Mouse (Mus musculus) granulocyte monocyte progenitor cell, adult 5-6 weeks (primary cell): ENCODE data around the gene Itpr1. TPM values are rescaled to one million over a fixed set of nuclear protein-coding genes. Genes with fewer than 3 reads are reported as not detected.

Experiments
- ATAC-seq: replicated peaks from 2 replicates; pipeline ENCODE4 v1.8.0; 2016; ENCODE audit warnings: mild to moderate bottlenecking, moderate TSS enrichment, inconsistent platforms; ENCODE audit not compliant: poor library complexity, severe bottlenecking
- total RNA-seq, 2 experiments: library from RNA; stranded (forward) in 1 of 2; stranded (reverse) in 1 of 2; fragments of 200-712, 200-1000 nt in 1 of 2; fragments of >200 nt in 1 of 2; fragmentation: Nextera tagmentation in 1 of 2; gene quantifications; 2 replicates each; pipeline ENCODE4 v1.2.3; 2014 to 2017

Itpr1 gene
- total RNA-seq (2014; fragmentation: Nextera tagmentation) (55.2 and 56.4 TPM in 2 replicates), total RNA-seq (2017) (85.0 and 94.5 TPM in 2 replicates)

- ATAC-seq, result peak; percentile 84
These were observed at the start of gene Itpr1 for GRCm38 (mm10) chr6:108212881-108213295. Itpr1 (plus strand) TSS chr6:108213096.

DNA sequence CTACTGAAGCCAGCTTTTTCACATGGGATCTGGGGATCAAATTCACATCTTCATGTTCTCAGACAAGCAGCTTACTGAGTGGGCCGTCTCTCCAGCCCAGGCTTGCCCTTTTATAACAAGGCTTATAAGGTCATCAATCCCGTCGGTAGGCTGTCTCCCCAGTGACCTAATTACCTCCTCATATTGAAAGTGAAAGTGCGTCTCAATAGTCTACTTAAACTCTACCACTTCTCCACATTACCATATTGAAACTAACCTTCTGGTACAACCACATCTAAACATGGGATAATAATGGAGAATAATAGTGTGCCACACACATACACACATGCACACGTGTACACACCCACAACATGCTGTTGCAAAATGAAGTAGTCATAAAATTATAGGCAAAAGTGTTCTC, 48.0 kb upstream of the Itpr1 start:
- ATAC-seq, result peak; percentile 30; the same call in 1 of the 2 replicates

DNA sequence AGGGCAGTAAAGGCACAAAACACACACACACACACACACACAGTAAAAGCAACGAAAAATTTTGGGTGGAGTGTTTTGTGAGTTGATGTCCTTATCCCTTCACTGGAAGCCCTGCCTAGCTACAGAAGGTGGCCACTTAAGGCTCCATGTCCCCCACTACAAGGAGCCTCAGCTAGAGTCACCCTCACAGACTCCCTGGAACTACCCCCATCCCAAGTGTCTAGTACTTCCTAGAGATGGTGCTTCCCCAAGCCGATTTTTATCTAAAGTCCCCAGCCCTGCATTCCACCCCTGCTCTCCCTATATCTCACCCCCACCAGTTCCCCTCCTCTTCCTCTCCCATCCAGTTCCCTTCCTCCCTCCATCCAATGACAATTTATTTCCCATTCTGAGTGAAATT, 47.3 kb upstream of the Itpr1 start:
- ATAC-seq, result no peak

DNA sequence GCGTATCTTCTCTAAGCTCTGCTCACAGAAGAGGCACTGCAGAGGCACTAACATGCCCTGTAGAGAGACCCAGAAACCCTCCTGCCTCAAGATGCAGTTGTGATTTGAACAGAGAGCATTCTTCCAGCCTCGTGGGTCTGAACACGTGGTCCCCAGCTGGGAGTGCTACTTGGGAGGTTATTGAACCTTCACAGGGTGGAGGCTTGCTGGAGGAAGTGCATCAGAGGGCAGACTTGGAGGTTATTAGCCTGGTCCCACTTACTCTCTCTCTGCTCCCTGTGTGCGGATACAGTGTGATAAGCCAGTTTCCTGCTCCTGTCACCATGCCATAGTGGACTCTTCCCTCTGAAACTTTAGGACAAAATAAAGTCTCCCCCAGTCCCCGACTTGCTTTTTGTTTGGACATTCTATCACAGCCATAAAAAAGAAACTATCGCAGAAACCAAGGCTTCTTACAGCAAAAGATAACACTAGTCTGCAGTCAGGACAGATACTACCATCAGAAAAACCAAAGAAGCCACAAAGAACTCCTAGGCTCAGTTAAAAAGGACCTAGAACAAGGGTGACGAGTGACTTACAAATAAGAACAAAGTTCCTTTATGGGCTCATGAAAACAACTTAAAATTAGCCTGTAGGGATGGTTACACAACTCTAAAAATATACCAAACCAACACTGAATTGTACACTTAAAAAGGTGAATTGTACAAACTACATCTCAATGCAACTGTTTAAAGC, 44.8 kb upstream of the Itpr1 start:
- ATAC-seq, result no peak

DNA sequence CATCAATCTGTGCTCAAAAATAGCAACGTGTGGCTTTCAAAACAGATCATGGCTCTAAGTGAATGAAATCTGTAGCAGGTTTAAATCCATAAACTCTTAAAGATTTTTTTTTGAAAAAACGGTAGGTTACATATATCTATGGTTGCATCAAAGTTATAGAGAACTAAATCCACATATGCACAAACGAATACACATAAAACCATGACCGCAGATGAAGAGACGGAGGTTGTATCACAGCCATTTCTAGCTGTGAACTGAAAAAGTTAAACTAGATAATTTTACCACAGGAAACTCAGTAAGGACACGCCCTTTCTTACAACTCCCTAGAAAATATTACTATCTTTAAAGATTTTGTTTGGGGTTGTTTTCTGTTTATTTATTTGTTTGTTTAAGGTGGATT, 44.2 kb upstream of the Itpr1 start:
- no peak for ATAC-seq

- no peak for ATAC-seq
These were observed 43.4 kb upstream of the Itpr1 start for GRCm38 (mm10) chr6:108169466-108169865.

DNA sequence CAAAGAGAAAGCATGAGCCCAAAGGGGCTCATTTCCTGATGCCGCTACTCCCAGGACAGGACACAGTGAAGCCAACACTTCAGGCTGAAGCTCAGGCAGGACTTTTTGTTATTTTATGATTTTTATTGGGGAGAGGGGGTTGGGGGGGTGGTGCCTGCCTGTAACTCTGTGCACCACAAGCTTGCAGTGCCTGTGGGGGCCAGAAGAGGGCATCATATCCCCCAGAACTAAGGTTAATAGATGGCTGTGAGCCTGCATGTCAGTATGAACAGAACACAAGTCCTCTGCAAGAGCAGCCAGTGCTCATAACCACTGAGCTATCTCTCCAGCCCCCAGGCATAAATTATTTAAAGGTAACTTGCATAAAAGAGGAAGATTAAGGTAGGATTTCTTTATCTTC, 40.7 kb upstream of the Itpr1 start:
- ATAC-seq, result no peak

- no peak for ATAC-seq
These were observed 38.7 kb upstream of the Itpr1 start for GRCm38 (mm10) chr6:108174181-108174580.

GRCm38 (mm10) chr6:108179087-108179486, 33.8 kb upstream of the Itpr1 start:
- peak; percentile 62 for ATAC-seq

DNA sequence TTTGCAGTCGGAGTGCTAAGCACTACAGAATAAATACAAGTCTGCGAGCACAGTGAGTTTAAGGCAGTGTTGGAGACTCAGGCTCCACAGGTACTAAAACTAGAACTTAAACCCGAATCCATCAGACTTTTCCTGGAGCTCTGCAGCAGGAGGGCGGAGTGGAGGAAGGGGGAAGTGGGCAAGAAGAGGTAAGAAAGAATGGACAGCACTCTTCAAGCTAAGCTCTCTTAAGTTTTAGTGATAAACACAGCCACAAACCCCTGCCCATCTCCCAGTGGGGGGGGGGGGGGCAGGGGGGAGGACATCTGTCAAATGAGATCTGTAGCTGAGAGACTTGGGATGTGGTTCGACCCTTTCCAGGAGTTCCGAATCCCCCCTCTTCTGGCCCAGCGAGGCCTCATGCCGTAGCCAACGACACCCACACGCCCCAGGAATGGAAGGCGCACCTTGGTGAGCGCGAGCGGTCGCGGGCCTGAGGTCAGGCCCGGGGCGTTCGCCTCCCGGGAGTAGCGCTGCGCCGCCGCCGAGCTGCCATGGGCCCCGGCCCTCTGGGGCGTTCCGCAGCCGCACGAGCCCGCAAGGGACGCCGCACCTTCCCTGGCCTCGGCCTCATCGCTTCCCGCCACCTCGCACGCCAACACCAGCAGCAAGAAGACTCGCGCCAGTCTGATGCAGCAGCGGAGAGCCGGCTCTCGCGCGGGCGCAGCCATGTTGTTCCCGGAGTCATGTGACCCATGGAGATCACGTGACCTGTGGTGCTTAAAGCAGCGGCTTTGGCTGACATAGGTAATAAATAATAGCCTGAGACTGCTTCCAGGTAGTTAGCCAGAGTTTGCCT, 27.8 kb upstream of the Itpr1 start, which contains the start of gene Sumf1:
Sumf1 (minus strand) TSS at position 736 of the 838 bp plus-strand sequence.
- ATAC-seq, result peak; percentile 81

- ATAC-seq, result peak; percentile 12; the same call in 1 of the 2 replicates
These were observed 27.2 kb upstream of the Itpr1 start for GRCm38 (mm10) chr6:108185685-108186009.

DNA sequence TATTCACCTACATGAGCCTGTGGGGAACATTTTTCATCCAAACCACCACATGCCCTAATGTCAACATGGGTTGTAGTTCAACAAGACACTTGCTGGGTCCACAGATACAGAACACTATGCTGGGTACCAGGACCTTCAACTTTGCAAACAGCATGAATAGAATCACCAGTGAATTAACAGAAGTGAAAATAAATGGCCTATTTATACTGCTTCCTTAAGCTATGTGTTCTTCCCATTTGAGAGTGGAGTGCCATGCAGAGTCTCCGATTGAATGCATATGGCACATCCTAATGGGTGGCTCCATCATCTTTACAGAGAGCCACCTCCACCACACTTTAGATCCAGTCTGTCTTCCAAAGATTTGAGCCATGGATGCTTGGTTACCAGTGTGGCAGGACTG, 22.2 kb upstream of the Itpr1 start:
- ATAC-seq, result peak; percentile 52

DNA sequence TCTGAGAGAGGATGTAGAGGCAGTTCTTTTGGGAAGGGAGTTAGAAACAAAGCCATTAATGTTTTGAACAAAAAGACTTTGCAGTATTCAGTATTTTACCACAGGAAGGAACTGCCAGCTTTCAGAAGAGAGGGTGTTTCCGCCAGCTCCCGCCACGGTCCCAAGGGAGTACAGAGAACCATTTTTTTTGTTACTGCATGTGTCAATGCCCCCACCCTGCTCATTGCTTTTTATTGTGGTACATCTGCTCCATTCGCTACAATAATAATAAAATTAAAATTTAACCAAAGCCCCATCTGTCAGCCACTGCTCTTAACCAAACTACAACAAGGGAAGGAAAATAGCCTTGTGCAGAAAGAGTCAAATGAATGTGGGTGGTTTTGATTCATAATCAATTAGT, 20.3 kb upstream of the Itpr1 start:
- ATAC-seq, result no peak

DNA sequence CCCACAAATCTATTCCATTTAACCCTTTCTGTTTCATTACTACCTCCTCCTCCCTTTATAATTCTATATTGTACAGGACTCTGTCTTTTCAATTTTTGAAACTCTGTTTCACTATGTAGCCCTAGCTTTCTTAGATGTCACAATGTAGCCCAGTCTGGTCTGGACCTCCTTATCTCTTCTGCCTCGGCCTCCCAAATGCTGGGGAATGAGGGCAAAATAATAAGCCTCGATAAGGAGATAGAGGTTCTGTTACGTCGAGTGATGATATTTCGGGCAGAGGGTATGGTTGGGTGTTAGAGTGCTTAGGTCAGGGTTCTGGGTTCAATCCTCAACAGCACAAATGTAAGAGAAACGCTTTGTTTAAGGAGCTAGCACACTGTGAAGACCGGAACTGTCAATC, 16.2 kb upstream of the Itpr1 start:
- no peak for ATAC-seq

DNA sequence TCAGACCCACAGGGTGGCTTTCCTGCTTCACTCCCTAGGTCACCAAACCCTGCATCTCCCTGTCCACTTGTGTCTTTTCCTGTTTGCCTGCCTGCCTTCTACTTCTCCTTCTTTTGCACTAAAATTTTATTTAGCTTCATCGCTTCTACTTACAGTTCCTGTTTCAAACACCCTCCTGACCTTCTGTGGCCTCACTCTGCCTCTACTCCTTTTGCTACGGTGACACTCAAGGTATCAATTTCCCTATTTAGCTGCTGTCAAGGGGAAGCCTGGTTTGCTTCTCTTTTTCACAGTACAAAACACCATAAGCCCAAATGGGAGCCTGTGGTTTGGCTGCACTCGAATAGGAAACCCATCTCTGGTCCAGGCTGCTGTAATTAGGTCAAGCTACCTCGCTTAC, 15.8 kb upstream of the Itpr1 start:
- peak; percentile 97 for ATAC-seq

GRCm38 (mm10) chr6:108198286-108198685, 14.6 kb upstream of the Itpr1 start:
- ATAC-seq, result no peak

DNA sequence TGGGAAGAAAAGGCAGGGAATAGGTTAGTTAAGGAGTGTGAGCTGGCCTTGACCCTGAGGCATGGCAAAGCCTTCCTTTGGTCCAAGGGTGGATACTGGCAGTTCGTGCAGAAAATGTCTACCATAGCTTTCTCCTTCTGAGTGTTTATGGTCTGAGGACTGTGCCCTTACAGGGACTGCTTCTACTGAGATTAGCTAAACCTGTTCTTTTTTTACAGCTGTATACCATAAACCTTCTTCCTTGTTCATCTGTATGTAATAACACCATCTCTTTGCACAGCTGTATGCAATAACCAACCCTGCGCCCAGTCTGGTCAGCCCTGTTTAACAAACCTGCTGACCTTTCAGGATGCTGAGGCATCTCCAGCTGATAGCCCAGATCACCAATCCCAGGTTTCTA, 8.6 kb upstream of the Itpr1 start:
- ATAC-seq, result no peak

DNA sequence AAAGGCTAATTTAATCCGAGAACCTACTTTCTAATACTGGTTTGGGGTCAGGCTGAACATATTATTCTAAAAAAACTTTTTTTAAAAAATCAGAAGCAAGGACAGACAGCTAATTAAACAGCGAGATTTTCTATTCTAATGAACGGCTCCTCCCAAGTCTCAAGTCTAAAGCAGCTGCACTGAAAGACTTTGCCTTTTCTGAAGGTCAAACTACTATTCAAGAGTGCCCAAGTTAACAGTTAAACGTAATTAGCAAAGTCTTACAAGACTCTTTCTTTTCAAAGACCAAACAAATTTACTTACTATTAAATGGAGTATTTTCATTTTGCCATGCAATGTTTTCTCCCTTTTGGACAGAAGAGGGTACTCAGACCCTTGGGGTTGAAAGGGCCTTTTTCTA, 6.8 kb upstream of the Itpr1 start:
- ATAC-seq, result no peak

GRCm38 (mm10) chr6:108206914-108207566, 5.9 kb upstream of the Itpr1 start:
- no peak for ATAC-seq

- 0 out of 2 replicates have a peak, but pooled peaks have one; percentile 8 for ATAC-seq
These were observed 708 bp upstream of the Itpr1 start for GRCm38 (mm10) chr6:108211896-108212880.
